Mouse (Mus musculus) G1E-ER4 (cell line): ENCODE measurements around the gene Tpm3-rs7. TPM values are rescaled to one million over a fixed set of nuclear protein-coding genes. Genes with fewer than 3 reads are reported as not detected.
"Not testable (repeated sequence)": the region's sequence is repeated elsewhere in the genome, so short reads cannot be mapped to it uniquely, and the experiment has no call there.

Source experiments
- GATA1 ChIP-seq: IDR thresholded peaks from one replicate; pipeline ENCODE4 v1.8.0; 2012; ENCODE audit warnings: low read length, inconsistent platforms
- polyA plus RNA-seq: library from polyadenylated mRNA; stranded (reverse); fragments of >175 nt; gene quantifications from 2 replicates; pipeline ENCODE4 v1.2.3, GENCODE M21; 2012

The Tpm3-rs7 gene
- polyA plus RNA-seq, result 87.1 and 186 TPM in 2 replicates

DNA sequence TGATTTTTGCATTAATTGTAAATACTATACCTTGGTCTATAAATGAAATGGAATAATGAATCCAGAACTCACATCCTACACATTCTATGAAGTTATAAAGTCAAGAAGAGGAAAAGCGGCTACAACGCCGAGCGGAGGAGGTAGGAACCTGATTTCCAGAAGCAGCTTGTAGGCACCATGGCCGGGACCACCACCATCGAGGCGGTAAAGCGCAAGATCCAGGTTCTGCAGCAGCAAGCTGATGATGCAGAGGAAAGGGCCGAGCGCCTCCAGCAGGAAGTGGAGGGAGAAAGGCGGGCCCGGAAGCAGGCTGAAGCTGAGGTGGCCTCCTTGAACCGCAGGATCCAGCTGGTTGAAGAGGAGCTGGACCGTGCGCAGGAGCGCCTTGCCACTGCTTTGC is at the start of gene Tpm3-rs7:
Gene Tpm3-rs7, plus strand, starts transcription at position 110 of the 400 bp plus-strand sequence.
- TF ChIP-seq GATA1, result not testable (repeated sequence)

DNA sequence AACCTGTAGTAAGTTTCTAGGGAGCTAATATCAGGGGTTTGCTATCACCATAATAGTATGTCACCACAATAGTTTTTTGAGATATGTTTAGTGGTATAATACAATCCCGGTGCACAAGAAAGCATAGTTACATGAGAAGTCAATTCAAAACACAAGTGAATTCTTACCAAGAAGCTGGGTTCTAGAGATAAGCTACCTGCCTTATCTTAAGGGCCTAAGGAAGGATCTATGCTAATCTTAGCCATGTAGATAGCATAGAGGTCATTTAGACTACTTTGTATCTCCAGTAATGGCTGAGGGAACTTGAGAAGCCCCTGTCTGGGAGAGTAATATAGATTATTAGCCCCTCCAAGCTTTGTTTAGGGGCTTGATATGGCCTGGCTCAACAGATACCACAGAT is 2.6 kb downstream of the Tpm3-rs7 start:
- no peak for TF ChIP-seq GATA1

DNA sequence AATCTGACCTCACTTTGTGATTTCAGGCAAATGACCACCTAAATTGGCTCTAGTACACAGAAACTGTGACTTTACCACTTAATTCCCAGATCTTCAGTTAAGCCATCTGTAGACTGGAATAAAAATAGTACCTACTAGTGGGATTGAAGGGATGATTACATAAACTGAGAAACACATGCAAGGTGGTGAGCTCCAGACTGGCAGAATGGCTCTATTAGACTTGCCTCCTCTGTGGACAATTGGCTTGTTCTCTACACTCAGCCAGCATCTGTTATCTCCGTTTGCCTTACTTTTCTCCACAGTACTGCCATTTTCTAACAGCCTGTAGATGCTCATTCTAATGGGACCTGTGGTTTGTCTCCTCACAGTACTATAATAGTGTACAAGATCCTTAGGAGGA is 49.0 kb downstream of the Tpm3-rs7 start:
- TF ChIP-seq GATA1, result no peak
